Mouse (Mus musculus) frontal cortex, adult 2 months (tissue): ENCODE measurements around the gene Crmp1. TPM values are rescaled to one million over a fixed set of nuclear protein-coding genes. Genes with fewer than 3 reads are reported as not detected.

Experiments used
- DNase-seq, 2 experiments: peaks; one replicate each; pipeline ENCODE4 v3.0.0; 2022; ENCODE audit warnings: low spot score in 1 of 2; ENCODE audit errors: extremely low spot score in 1 of 2
- polyA plus RNA-seq: library from polyadenylated mRNA; depleted of rRNA; stranded (reverse); fragments of >200 nt; gene quantifications from 2 replicates; pipeline ENCODE4 v1.2.3, GENCODE M21; 2012; rRNA removed

The Crmp1 gene
- polyA plus RNA-seq, 1 experiment, result 299 TPM

DNA sequence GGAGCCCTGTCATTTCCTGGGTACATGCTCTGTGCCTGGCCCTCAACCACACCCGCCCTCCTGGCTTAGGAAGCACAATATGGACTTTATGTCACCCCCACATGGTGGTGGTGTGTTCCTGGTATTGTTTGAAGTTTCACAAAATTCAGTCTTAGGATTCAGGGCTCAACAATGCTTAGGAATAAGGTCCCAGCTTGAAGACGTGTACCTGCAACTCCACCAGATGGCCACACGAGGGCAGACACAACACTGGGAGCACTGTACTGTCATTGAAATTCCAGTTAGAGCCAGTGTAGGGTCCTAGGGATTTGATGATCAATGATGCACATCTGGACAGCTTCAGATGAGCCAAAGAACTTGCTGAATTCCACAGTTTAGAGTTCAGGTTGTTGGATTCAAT is 47.5 kb downstream of the Crmp1 start:
- peak in 1 of 2 experiments; percentile 75 for DNase-seq

DNA sequence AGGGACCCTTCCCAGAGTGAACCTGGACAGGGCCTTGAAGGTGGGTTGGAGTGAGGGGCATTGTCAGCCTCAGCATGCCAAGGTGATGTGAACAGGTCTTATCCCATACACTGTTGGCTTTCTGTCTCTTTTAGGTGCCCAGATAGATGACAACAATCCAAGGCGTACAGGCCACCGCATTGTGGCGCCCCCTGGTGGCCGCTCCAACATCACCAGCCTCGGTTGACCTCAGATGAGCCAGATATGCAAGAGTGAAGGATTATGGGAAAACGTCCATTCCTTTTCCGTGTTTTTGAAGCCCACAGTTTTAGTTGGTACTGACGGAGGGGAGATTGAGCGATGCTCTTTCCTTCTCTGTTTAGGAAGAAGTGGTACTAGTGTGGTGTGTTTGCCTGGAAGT is 49.2 kb downstream of the Crmp1 start:
- DNase-seq, result peak in 1 of 2 experiments; percentile 52

DNA sequence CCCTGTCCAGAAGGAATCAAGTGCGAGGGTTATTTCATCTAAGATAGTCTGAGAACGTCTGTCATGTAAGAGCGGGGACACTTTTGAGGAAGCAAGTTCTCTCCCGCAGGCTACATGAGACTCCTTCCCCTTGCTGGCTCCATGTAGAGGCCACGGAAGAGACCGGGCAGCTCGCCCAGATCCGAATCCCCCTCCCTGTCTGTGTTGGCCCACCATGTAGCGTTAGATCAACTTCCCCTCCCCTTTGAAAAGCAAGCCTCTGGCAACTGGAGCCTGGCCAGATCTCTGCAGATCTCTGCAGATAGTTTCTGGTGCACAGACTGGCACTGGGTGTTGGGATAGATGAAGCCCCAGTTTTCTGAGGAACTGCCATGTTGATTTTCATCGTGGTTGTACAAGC is 55.0 kb downstream of the Crmp1 start:
- no peak for DNase-seq

DNA sequence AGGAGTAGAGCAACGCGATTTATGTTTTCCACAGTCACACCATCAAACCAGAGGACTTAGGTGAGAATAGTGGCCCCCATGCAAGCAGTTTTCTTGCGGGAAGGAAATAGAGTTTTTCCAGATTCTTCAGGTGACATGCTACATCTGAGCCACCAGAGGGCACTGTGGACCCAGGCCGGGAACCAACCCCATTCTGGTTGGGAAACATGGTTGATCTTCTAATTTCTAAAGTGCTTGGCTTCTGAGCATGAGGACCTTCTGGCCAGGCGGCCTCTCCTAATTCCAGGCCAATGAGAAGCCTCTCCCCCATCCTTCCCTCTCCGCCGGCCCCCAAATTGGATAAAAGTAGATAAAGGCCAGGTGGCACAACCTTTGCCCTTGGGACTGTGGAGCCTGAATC is 56.6 kb downstream of the Crmp1 start:
- peak in 1 of 2 experiments; percentile 52 for DNase-seq

DNA sequence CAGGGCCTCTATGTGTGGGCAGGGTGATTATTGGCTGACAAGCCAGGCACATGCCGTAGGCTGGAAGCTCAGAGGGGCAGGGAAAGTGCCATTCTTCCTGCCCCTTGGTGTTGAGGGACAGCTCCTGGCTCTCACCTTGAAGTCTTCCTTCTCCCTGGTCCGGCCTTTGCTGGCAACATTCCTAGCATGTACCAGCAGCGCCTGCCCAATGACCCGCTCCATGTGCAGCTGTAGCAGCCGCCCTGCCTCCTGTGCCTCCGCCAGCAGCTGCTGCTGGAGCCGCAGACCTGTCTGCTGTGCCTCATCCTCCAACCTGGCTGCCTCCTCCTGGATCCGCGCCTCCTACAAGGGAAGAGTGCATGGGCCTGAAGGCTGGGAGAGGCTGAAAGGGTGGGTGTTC is 68.3 kb downstream of the Crmp1 start:
- DNase-seq, result no peak

DNA sequence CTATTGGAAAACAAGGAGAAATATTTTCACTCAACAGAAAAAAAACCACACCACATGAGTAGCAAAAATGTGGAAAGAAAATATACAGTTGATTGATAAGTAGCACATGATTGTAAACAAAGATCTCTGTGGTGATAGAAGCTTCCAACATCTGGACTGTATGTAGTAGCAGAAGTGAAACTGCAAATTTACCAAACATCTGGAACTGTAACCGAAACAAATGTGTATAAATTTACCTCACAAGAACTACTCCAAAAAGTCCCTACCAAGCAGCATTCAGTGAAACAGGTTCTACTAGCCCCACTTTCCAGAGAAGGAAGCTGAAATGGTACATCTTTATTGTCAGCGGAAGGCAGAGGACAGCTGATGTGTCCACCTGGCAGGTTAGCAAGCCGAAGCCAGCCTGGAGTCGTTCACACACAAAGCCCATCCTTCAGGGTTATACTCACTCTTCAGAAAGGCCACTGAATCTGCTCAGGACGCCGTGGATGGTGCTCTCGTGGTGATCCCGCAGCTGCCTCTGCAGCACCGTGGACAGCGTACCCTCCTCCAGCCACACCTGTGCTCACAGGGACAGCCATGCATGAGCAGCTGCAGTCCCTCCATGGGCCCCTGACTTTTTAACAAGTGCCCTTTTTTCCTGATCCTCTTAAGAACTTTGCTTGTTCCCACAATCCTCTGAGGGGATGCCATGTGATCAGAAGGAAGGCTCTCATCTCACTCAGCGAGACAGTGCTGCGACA is 71.4 kb downstream of the Crmp1 start:
- DNase-seq, result no peak

DNA sequence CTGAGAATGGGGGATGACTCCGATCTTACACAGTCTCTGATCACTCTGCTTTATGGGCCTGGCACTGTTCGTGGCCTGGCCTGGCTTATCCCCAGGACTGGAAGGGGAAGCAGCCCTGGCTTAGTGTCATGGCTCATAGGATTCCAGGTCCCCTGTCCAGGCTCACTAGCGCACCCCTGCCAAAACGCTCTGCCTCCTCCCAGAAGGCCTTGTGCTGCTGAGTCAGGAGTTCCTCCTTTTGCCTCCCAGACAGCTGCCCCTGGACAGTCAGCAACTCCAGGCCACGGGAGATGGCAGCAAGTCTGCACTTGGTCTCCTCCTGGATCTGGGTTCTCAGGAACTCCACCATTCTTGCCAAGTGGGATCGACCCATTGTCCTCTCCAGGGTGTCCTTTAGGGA is 77.0 kb downstream of the Crmp1 start:
- DNase-seq, result no peak

DNA sequence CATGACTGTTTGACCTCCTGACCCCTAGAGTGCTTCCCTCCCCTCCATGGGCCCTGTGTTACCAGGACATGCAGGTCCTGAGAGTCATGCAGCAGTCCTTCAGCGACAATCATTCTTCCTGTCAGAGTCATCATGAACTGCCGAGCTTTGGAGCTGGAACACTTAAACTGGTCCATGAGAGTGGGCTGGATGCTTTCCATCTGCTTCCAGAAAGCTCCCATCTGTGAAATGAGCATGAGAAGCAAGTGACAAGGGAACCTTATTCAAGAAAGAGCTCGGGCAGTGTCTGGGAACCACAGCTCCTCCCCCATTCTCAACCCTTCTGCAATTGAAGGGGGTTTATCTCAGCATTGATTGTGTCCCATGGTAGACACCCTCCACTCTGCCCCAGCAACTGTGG is 78.4 kb downstream of the Crmp1 start:
- DNase-seq, result peak; percentile 35 to 65

DNA sequence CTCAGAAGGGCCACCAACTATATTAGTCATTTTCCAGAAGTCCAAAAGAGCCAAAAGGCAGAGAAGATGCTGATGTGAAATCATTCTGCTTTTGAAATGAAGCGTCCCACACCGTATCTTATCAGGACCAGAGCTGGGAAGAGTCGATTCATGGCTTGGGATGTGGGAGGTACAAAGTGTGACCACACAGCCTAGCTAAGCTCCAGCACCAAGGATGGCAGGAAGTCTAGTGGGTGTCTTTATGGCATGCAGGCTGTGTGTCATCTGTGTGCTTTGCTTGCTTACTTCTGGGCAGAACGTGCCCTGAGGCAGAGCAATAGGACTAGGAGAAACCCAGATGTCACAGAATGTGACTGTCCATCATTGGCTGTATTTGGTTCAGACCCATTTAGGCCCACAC is 79.0 kb downstream of the Crmp1 start:
- DNase-seq, result peak in 1 of 2 experiments; percentile 25

DNA sequence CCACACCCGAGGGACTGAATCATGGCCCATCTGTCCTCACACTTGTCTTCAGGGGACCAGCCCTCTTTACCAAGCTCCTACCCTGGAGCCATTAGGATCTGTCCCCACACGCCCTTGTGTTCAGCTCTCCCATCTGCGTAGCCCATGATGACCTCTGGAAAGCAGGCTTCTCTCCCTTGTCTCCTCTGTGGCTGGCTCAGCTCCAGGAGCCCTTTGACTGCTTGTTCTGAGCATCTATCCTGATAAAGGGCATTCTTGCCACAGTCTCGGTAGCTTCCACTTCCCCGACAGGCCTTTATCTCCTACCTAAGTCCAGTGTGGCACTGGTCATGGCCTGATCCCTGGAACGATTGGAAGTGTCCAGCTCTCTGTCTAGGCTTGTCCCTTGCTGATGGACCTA is 84.9 kb downstream of the Crmp1 start:
- no peak for DNase-seq

DNA sequence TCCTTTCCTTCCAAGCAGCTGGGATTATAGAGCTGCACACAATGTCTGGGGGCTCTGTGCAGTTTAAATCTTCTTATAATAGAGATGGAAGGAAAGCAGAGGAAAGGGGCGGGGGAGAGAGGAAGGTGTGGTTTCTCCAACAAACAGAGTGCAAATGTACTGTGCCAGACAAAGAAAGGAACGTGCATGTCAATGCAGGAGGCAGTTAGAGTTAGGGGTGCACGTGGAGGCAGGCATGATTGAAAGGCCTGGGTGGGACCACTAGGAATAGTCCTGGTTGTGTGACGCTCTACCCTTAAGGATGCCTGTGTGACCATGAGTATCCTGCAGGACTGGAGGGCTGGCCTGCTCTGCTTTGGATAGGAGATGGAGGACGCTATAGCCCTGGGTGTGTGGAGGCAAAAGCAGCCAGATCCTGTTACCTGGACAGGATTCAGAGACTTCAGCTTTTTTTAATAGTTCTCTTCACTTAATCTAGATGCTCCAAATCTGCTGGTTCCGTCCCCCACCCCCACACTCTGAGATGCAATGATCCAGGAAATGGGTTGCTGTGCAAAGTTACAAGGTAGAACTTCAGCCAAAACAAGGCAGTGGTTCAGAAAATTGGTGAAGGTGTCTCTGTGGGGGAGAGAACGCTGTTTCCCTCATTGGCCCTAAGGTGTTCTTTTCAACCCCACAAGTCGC is 88.9 kb downstream of the Crmp1 start:
- DNase-seq, result no peak

DNA sequence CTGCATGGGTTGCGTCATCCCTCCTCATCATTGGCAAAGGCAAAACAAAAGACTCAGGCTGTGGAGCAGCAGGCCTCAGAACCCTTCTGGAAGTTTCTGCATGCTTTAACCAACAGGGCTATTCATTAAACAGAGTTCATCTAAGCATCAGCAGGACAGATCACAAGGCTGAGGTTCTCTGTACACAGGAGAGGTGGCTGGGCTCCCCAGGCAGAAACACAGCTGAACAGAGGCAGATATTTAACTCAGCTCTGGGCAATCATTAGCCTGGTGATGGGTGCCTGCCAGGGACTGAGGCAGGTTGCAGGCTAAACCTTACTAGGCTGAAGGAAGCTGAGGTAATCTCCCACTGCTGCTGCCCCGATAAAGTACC is 89.4 kb downstream of the Crmp1 start:
- DNase-seq, result no peak

DNA sequence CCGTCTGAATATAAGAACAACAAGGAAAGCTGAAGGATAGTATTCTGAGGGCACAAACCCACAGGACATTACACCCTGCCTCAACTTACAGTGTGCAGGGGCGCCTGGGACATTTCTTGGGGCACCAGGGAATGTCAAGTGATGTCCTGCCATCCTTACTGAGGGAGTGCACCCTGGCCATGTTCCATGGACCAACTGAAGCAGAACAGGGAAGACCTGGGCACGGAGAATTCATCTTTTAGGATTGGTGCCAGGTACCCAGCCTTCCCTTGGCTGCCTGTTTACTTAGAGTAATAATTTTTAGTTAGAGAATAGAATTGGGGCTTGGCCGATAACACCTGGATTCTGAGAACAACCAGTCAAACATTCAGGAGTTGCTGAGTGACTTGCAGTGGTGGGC is 90.3 kb downstream of the Crmp1 start:
- DNase-seq, result no peak

DNA sequence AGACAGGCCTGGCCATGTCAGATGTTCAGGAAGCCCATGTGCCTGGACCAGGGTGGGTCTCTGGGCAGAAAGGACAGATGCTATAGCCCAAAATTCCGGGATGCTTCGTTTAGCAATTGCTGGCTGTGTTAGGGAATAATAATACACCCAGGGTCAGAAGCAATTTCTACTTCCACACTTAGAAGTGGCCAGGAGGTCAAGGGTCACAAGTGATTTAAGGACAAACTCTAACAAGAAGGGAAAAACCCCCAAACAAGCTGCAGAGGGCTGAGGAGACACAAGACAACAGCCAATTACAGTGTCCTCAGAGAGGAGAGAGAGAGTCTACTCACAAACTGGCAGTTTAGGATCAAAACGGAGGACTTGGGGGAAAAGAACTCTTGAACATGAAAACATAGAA is 93.3 kb downstream of the Crmp1 start:
- no peak for DNase-seq

DNA sequence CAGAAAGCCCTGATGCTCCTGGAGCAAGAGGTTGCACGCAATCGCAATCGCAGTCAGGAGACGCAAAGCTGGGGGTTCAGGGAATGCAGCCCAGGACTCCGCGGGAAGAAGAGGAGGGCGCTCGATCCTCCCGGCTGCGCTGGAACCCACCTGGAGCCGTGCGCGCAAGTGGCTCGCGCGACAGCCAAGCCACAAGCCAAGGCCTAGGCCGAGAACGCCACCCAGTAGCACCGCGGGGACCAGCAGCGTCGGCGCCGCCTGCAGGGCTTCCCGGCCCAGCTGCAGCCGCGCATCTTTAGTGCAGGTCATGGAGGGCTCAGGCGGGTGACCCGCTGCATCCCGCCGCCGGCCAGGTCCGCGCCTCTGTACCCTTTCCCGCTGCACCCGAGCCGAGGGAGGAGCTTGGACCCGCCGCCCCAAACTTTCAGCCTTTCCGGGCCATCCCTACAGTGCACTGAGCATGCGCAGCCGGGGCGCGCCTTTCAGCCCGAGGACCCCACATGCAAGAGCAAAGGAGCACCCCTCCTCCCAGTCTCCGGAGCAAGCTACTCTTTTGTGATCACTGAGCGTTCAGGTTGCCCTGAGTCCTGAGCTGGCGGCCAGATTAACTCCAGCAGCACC is 94.9 kb downstream of the Crmp1 start, which contains the start of gene Evc:
Evc (minus strand) TSS at position 410 of the 621 bp plus-strand sequence.
- peak in 1 of 2 experiments; percentile 49 for DNase-seq

DNA sequence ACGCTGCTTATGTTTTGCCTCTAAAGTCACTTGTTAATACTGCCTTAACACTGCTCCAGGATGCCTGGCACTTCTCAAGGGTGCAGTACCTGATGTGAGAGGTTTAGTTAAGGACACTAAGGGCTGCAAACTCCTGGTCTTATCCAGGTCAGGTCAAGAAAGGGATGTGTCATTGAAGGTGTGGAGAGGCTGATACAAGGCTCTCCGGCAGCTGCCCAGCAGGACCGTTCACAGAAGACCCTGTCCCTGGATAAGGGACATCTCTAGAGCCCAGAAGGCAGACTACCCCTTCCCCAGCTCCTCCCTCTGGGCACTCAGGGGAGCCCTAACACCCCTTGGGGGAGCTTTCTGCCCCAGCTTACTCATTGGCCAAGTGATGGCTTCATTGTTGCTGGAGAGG is 96.0 kb downstream of the Crmp1 start:
- no peak for DNase-seq

DNA sequence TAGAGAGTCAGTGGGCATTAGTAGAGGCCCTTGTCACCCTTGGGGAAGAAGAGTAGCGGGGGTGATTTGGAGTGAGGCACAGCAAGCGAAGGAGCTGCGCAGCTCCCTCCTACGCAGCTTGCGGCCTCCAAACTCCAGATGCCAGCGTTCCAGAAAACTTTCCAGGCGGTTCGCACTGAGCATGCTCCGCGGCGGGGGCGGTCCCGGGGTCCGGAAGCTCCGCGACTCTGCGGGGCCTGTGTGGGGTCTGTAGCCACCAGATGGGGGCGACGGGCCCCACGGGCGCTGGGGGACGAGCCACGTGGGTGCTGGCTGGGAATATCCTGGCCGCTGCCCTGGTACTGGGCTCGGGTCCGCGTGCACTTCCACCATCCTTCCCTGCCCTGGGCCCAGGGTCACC is 96.5 kb downstream of the Crmp1 start, which contains the start of gene Evc2:
Evc2 (plus strand) TSS at position 212 of the 400 bp plus-strand sequence.
- peak; percentile 50 to 92 for DNase-seq

Other genes with a start within 250 kb of the Crmp1 start
- gene Gm1043, start 156.6 kb upstream of the Crmp1 start, polyA plus RNA-seq, result 13.7 and 15.6 TPM in 2 replicates
- 13.8 and 14.0 TPM in 2 replicates for gene Evc, start 95.0 kb downstream of the Crmp1 start, polyA plus RNA-seq
- 17.6 and 18.3 TPM in 2 replicates for gene Evc2, start 96.6 kb downstream of the Crmp1 start, polyA plus RNA-seq